Mouse (Mus musculus) stomach, postnatal 0 days (tissue): Measurements from ENCODE around the gene Armcx5.

ENCODE experiments used
- CTCF ChIP-seq: IDR thresholded peaks from 2 replicates; pipeline ENCODE4 v1.5.1; 2016; ENCODE audit warnings: antibody characterized with exemption, low read depth, mild to moderate bottlenecking, moderate library complexity
- EP300 ChIP-seq: optimal IDR thresholded peaks from 2 replicates; pipeline ENCODE3; 2016; ENCODE audit warnings: antibody characterized with exemption

DNA sequence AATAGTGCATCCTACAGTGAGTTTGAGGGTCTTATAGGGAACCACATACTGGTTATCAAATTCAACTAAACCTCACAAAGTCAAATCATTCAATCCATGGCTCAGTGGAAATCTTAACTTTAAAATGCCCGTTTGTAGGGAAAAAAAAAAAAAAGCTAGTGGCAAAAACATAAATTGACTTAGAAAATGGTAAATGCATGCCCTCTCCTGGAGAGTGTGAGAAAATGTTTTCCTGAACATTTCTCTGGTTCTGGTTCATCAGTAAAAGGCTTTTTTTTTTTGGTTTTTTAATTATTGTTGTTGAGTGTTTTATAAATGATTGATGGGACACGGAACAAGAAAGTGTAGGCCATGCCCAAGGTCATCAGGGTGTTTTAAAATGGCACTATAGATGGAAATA, 38.2 kb upstream of the Armcx5 start:
- peak; percentile 46 for TF ChIP-seq CTCF
- TF ChIP-seq EP300, result no peak
